Comparison of ENCODE assay signal across 7 mouse cellular contexts in genomic region chr5:113054308-113054707, GRCm38 (mm10). TPM values are rescaled to one million over a fixed set of nuclear protein-coding genes. Genes with fewer than 3 reads are reported as not detected.
A peak's percentile ranks its signal among the peaks of the same experiment; 100 is the strongest.
DNase-seq lines count a peak whose midpoint lies in the region; ATAC-seq and TF ChIP-seq lines count a peak whose summit lies in the region.

No protein-coding gene starts in this region.

- peak; percentile 54 for ATAC-seq in midbrain, embryonic 12.5 days (ENCODE audit: low FRiP score, low read depth)

- H3K27ac ChIP-seq in left cerebral cortex, adult 2 months, result no peak overlapping the region
- no peak overlapping the region for H3K27ac ChIP-seq in midbrain, embryonic 12.5 days (replicated peaks)
- no peak overlapping the region for H3K27ac ChIP-seq in spleen, adult 2 months (ENCODE audit: insufficient read depth, low read length)

- WGBS in midbrain, embryonic 12.5 days, result 4% methylated on average over 16 of the region's 16 CpGs
- 10% methylated on average over 16 of the region's 16 CpGs for WGBS in spleen, adult 2 months

- peaks cover 13% of the 10 kb centered on the region for H3K27me3 ChIP-seq in midbrain, embryonic 12.5 days
- H3K27me3 ChIP-seq in spleen, adult 2 months (ENCODE audit: control insufficient read depth, insufficient read depth, low read length), result no peaks in the 10 kb centered on the region

- H3K36me3 ChIP-seq in midbrain, embryonic 12.5 days, result no peaks in the 10 kb centered on the region
- H3K36me3 ChIP-seq in spleen, adult 2 months (ENCODE audit: control insufficient read depth, insufficient read depth, low read length), result no peaks in the 10 kb centered on the region

- peak; percentile 85 for TF ChIP-seq CTCF in left cerebral cortex, adult 2 months (IDR thresholded peaks at IDR 0.05)
- TF ChIP-seq CTCF in spleen, adult 2 months (IDR thresholded peaks at IDR 0.05; ENCODE audit: extremely low read depth, insufficient read depth, insufficient read length, insufficient replicate concordance), result peak; percentile 98

- no peak overlapping the region for H3K4me2 ChIP-seq in midbrain, embryonic 12.5 days (replicated peaks)

- peaks cover 11% of the 10 kb centered on the region for H3K4me1 ChIP-seq in midbrain, embryonic 12.5 days
- H3K4me1 ChIP-seq in spleen, adult 2 months (ENCODE audit: control insufficient read depth, insufficient read depth, insufficient read length), result no peaks in the 10 kb centered on the region

- TF ChIP-seq POLR2A in spleen, adult 2 months (IDR thresholded peaks at IDR 0.05; ENCODE audit: low read depth, low read length), result no peak

- peak; percentile 73 to 93 for DNase-seq in adrenal gland, adult (ENCODE audit: inconsistent age in 2 of 2, low spot score in 1 of 2)
- DNase-seq in cerebellum, postnatal 36 days, result peak; percentile 85 to 88
- peak; percentile 55 to 62 for DNase-seq in gastrocnemius, adult 8-10 months (ENCODE audit: low spot score in 2 of 2)
- peak; percentile 68 for DNase-seq in induced T-regulatory cell, adult 2 months (ENCODE audit: low read depth)
- peak; percentile 78 to 89 for DNase-seq in left cerebral cortex, adult 2 months (ENCODE audit: extremely low spot score in 1 of 2, low spot score in 2 of 2)
- DNase-seq in spleen, adult 2 months (ENCODE audit: low read depth in 1 of 2, low spot score in 2 of 2), result peak; percentile 9 to 63

- intact Hi-C loops in left cerebral cortex, adult 2 months (cut with DNase I), result loop anchor here (1.0 to 10.0 kb wide), 3 partner anchors 183 to 622 kb away; partner anchors contain the start of gene Sez6l

- no peaks in the 10 kb centered on the region for H3K9me3 ChIP-seq in midbrain, embryonic 12.5 days

- H3K9ac ChIP-seq in midbrain, embryonic 12.5 days (replicated peaks), result no peak overlapping the region

- no peak overlapping the region for H3K4me3 ChIP-seq in left cerebral cortex, adult 2 months
- no peak overlapping the region for H3K4me3 ChIP-seq in midbrain, embryonic 12.5 days
- H3K4me3 ChIP-seq in spleen, adult 2 months (ENCODE audit: extremely low read depth, insufficient read depth, insufficient read length), result no peak overlapping the region

RNA-seq across cellular contexts. Expression of gene Crybb2, which starts 15.6 kb away (rescaled TPM):
- total RNA-seq in gastrocnemius, adult 8-10 months (2022), result not detected
- total RNA-seq in left cerebral cortex, adult 2 months (2021), result not detected
- not detected in 2 replicates for polyA plus RNA-seq in midbrain, embryonic 12.5 days (2016; fragmentation: Nextera tagmentation; extraction: Ambion mirVana)
- not detected in 2 replicates for polyA plus RNA-seq in spleen, adult 2 months (2012; rRNA removed)

RNA-seq across cellular contexts. Expression of gene Crybb3, which starts 27.1 kb away (rescaled TPM):
- total RNA-seq in gastrocnemius, adult 8-10 months (2022), result under 1 TPM in 2 of 4 experiments, not detected in 2; 0.41 to 0.83 TPM
- 1 to 10 TPM; 1.3 to 1.7 TPM for total RNA-seq in left cerebral cortex, adult 2 months (2021)
- polyA plus RNA-seq in midbrain, embryonic 12.5 days (2016; fragmentation: Nextera tagmentation; extraction: Ambion mirVana), result 0.24 TPM in 1 of 2 replicates, not detected in the other
- 1.7 and 2.7 TPM in 2 replicates for polyA plus RNA-seq in spleen, adult 2 months (2012; rRNA removed)

RNA-seq across cellular contexts. Expression of gene Grk3, which starts 38.7 kb away (rescaled TPM):
- total RNA-seq in gastrocnemius, adult 8-10 months (2022), result 1 to 10 TPM; 5.0 to 7.0 (median 5.4) TPM
- 10 to 100 TPM; 83.4 to 87.5 TPM for total RNA-seq in left cerebral cortex, adult 2 months (2021)
- polyA plus RNA-seq in midbrain, embryonic 12.5 days (2016; fragmentation: Nextera tagmentation; extraction: Ambion mirVana), result 10.4 and 10.6 TPM in 2 replicates
- polyA plus RNA-seq in spleen, adult 2 months (2012; rRNA removed), result 20.7 and 23.1 TPM in 2 replicates

Comparison
In these comparisons a context has a peak if more than half of its experiments do, and no peak if none do; other contexts are left out.
1. DNase-seq: peak in every context shown above with its lines; median percentile 86 in cerebellum, postnatal 36 days; 84 in left cerebral cortex, adult 2 months; 83 in adrenal gland, adult; 68 in induced T-regulatory cell, adult 2 months; 58 in gastrocnemius, adult 8-10 months; 36 in spleen, adult 2 months.
2. RNA of gene Grk3, which starts 38.7 kb away (total RNA-seq): 83.4 to 87.5 TPM in left cerebral cortex, adult 2 months; 5.0 to 7.0 TPM in gastrocnemius, adult 8-10 months; every median in the first group is over 10 times any median in the second.